Mouse (Mus musculus): ENCODE data around the gene Prss30.

Prss30 gene

GRCm38 (mm10) chr17:23980297-23980909 is at the start of gene Prss30:
TSS of gene Prss30 (minus strand) at chr17:23980566.
- DNase-seq (ENCODE audit: low spot score in 2 of 2): no peak

DNA sequence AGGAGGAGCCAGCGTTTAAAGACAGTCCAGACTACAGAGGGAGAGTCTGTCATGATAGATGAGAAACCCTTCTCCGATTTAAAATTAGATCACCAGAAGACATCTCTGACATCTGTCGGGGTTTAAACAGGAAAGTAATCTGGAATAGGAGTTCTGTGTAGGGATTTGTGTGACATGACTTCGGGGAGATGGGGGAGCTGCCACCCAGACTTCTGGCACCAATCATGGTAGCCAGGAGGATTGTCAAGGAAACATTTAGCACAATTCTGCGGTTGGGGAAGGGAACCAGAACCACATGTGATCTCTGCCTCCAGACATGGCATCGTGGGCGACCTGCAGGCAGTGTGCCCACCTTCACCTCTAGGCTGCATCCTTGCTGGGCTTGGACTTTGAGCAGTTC is 49.1 kb upstream of the Prss30 start:
- no peak for DNase-seq (ENCODE audit: low spot score in 2 of 2)

DNA sequence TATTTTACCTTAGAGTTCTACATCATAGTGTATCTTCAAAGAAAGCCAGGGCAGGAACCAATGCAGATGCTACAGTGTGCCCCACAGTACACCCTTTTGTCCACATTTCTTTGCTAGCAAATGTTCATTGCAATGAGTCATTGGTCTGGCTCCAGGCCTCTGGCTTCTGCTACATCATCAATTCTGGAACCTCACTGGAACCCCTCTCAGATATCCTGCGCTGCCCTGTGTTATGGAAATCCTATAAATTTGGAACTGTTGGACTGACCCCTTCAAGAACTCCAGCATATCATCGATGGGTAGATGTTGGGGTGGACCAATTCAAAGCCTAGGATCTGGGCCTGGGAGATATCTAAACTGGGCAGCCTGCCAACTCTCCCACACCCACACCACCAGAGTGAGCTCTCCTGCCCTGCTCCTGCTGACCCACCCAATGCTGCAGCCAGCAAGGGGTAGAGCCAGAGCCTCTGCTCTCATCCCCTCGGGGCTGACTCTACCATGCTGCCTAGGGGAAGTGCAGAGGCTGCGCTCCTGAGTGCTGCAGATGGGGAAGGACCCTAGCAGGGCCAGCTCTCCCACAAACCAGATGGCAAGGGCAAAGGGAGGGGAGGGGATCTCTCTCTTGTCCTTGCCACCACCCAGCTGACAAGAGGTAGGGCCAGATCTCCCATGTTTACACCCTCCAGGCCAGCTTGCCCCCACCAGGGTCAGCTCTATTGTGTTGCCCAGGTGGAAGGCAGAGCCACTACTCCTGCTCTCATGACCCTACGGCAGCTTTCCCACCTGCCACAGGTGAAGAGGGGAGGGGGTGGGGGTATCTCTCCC is 41.2 kb upstream of the Prss30 start:
- DNase-seq (ENCODE audit: low spot score in 2 of 2): peak in 1 of 2 experiments; percentile 64

DNA sequence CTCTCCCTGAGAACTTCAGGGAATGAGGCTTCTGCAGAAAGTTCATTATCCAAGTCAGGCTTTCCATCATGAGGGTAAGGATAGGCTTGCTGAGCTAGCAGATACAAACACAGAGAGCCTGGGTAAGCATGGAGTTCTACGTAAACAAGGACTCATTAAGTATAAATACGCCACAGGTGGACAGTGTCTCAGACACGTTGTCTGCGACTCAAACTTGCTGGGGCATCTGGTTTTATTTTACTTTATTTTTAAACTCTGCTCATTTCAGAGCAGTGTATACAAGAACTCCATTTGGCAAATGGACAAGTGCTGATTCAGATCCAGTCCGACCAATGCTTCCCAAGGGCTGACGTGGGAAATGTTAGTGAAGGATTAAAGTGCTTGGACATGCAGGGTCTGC is 40.3 kb upstream of the Prss30 start:
- DNase-seq (ENCODE audit: low spot score in 2 of 2): peak in 1 of 2 experiments; percentile 18

DNA sequence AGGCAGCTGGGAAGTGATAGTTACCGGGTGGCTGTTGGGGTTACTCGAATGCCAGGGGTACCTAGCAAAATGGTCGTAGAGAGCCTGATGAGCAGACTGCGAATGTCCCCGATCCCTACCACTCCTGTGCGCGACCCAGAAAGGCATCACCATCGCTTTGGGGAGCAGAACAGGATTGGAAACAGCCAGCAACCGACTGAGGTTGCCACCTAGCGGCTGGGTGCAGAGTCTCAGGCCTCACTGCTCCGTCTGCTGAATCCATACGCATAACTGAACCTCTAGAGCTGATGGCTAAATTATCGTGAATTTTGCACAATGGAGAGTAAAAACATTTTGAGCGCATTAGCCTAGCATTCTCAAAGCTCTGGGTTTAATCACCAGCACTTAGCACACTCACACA is 35.4 kb upstream of the Prss30 start:
- no peak for DNase-seq (ENCODE audit: low spot score in 2 of 2)

DNA sequence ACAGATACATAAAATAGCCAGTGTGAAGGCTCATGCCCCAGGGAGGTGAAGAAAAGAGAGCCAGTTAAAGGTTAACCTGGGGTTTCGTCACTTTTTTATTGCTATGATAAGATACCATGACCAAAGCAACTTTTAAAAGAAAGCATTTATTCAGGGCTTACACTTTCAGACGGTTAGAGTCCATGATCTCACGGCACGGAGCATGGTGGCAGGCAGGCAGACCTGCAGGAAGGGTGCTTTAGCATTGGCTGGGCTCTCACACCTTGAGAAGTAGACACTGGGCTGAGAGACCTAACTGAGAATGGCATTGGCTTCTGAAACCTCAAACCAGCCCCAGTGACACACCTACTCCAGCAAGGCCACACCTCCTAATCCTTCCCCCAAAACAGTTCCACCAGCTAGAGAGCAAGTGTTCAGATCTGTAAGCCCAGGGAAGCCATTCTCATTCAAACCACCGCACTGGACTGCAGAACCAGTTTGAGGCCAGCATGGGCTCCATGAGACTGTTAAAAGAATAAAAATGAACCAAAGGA is 34.1 kb upstream of the Prss30 start:
- no peak for DNase-seq (ENCODE audit: low spot score in 2 of 2)

GRCm38 (mm10) chr17:24012921-24013320 is 32.6 kb upstream of the Prss30 start:
- no peak for DNase-seq (ENCODE audit: low spot score in 2 of 2)

- DNase-seq (ENCODE audit: low spot score in 2 of 2): no peak
These were observed 29.3 kb upstream of the Prss30 start for GRCm38 (mm10) chr17:24009617-24010016.

GRCm38 (mm10) chr17:24008105-24008504 is 27.7 kb upstream of the Prss30 start:
- DNase-seq (ENCODE audit: low spot score in 2 of 2): no peak

DNA sequence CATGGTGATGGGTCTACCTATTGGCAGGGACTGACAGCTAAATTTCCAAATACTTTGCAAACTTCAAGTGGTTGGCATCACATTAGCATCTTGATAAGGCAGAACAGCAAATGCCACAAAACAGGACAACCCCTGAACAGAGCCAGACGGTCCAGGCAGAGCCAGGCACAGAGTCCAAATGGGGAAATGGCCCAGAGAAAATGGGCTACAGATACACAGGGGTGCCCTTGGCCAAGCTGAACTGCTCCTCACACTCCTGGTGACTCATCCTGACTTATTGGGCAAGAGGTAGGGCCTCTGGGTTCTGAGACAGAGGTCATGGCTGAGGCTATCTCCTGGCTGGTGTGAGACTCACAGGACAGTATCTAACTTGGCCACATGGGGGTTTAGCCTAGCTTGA is 27.0 kb upstream of the Prss30 start:
- no peak for DNase-seq (ENCODE audit: low spot score in 2 of 2)

DNA sequence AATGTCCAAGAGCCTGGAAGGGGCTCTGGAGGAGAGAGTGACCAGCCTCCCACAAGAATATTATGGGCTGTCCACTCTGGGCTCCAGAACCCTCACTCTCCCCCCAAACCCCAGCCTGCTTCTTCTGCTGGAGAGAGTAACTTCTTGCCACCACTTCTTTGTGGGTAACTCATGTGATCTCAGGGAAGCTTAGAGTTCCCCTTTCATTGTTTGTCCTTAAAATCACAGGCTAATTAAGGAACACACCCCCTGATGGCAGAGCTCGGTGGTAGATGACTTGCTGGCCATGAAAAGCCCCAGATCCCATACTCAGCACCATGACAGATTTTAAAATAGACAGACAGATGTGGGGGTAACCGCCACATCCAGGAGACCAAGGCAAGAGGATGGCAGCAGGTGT is 26.6 kb upstream of the Prss30 start:
- DNase-seq (ENCODE audit: low spot score in 2 of 2): no peak

- no peak for DNase-seq (ENCODE audit: low spot score in 2 of 2)
These were observed 24.7 kb upstream of the Prss30 start for GRCm38 (mm10) chr17:24005049-24005448.

GRCm38 (mm10) chr17:24004071-24004665 is 23.8 kb upstream of the Prss30 start:
- no peak for DNase-seq (ENCODE audit: low spot score in 2 of 2)

GRCm38 (mm10) chr17:24000404-24000803 is 20.0 kb upstream of the Prss30 start:
- peak in 1 of 2 experiments; percentile 33 for DNase-seq (ENCODE audit: low spot score in 2 of 2)

DNA sequence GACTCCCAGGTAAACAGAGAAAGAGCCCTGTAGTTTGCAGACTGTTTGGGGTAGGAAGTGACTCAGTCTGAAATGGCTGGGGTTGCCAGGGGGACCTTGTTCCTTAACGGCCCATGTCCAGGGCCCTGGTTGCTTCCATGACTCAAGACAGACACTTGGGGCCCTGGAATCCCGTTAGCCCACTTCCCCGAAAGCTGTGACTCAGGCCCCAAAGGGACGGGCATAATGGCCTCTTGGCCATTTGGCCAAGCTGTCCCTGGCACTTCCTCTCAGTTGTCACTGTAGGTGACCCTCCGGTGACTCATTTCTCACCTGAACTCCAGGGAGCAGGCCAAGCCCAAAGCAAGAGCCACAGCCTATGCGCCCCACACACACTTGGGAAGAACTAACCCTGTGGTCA is 18.0 kb upstream of the Prss30 start:
- peak; percentile 47 to 63 for DNase-seq (ENCODE audit: low spot score in 2 of 2)

DNA sequence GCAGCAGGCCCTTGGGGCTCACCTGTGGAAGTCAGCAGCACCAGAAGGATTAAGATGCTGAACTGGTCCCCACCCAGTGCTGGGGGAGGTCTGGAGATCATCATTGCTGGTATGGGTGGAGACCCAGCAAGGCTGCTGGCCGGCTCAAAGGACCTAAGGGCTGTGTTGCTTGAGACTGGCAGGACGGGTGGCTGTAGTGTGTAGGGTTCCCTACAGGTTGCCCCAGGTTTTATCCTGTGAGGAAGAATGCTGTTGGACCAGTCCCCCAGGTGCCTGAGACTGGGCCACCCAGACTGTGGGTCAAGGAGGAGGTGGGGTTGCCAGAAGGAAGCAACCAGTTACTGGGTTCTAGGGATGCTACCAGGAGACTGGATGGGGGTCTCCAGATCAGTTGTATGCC is 17.5 kb upstream of the Prss30 start, which contains the start of gene Prss22:
Gene Prss22, minus strand, starts transcription at position 200 of the 400 bp plus-strand sequence.
- DNase-seq (ENCODE audit: low spot score in 2 of 2): peak; percentile 65 to 79

GRCm38 (mm10) chr17:23995421-23995820 is 15.1 kb upstream of the Prss30 start:
- DNase-seq (ENCODE audit: low spot score in 2 of 2): no peak

DNA sequence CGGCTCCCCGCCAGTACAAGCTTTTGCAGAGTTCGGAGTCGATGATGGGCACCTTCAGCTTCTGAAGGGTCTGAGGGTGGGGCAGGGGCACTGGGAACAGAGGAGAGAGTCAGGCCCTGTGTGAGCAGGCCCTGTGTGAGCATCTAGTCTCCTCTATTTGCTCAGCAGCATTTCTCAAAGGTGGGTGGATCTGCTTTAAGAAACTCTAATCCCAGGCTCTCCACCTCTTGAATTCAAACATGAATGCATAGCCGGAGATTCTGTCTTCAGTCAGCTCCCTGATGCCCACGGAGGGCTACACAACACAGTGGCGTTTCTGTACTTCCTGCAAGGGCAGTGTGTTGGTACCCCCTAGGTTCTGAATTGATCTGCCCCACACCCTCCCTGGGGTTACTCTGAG is 14.3 kb upstream of the Prss30 start:
- DNase-seq (ENCODE audit: low spot score in 2 of 2): no peak

DNA sequence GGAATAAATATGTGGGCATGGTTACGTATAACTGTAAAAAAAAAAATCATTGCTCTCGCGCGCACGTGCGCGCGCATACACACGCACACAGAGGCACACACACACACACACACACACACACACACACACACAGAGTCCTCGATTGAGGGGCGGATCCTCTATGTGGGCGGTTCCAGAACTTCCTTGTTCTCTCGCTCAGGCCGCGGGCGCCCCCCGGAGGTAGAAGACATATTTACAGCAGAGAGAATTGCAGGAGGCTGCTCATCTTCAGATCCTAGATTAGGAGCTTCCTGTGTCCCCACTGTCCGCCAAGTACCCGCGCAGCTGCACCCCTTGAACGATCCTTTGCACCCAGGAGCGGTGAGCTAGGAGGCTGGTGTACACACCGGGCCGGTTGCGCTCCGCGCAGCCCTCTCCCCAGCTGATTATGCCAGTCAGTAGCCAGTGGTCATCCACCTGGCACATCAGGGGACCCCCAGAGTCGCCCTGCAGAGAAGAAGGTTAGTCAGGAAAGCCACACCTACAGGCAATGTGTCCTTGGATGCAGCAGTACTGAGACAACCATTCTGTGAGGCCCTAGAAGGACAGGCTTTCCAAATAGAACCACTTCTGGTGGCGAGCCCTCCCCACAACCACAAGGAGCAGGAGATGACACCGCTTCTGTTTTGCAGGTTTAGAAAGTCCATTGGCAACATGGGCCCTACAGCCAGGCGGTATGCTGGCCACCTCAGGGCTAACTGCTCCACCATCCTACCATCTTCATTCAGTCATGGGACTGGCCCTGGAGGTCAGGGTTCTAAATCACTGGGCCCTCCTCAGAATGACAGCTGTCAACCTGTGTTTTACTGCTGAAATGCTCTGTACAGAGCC is 13.4 kb upstream of the Prss30 start:
- DNase-seq (ENCODE audit: low spot score in 2 of 2): peak; percentile 82 to 86

GRCm38 (mm10) chr17:23992789-23993553 is 12.6 kb upstream of the Prss30 start:
- DNase-seq (ENCODE audit: low spot score in 2 of 2): no peak

- no peak for DNase-seq (ENCODE audit: low spot score in 2 of 2)
These were observed 9.4 kb upstream of the Prss30 start for GRCm38 (mm10) chr17:23989802-23990201.

All from urinary bladder, adult 18-20 months (tissue).